Mouse (Mus musculus): ENCODE measurements around the gene Mlf2.

DNA sequence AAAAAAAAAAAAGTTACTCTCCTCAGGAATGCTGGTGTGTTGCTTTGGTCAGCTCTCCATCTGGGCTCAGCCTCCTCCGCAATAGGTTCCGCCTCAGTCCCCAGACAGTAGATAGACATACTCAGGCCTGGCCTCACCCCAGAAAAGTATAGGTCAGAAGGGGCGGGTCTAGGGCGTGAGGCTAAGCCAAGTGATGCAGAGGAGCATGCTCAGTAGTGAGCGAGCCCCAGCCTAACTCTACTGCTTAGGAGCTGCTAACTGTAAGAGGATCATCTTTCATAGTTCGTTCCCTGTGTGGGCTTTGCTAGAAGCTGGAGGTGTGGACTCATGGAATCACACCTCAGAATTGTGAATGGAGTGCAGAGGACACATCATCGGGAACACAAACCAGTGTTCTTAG, 7.4 kb downstream of the Mlf2 start:
- TF ChIP-seq CTCF (conservative IDR thresholded peaks at IDR 0.05; ENCODE audit: low read length), result no peak
- TF ChIP-seq NANOG (IDR thresholded peaks at IDR 0.05; ENCODE audit: borderline replicate concordance, low read length), result no peak

Data from E14TG2a.4 (cell line).